Mouse (Mus musculus) erythroblast, embryonic 14.5 days (primary cell): ENCODE results near the gene Fstl3. TPM values are rescaled to one million over a fixed set of nuclear protein-coding genes. Genes with fewer than 3 reads are reported as not detected.

Source experiments
- H3K27me3 ChIP-seq: 2 replicates; pipeline ENCODE4 v1.6.1; 2012; ENCODE audit warnings: inconsistent platforms; ENCODE audit not compliant: control insufficient read depth
- H3K36me3 ChIP-seq: 2 replicates; pipeline ENCODE4 v1.6.1; 2012; ENCODE audit warnings: mild to moderate bottlenecking, inconsistent platforms; ENCODE audit not compliant: control insufficient read depth
- H3K4me1 ChIP-seq: 2 replicates; pipeline ENCODE4 v1.6.1; 2012; ENCODE audit warnings: inconsistent platforms; ENCODE audit not compliant: control insufficient read depth
- H3K4me3 ChIP-seq: replicated peaks from 2 replicates; pipeline ENCODE3; 2012; ENCODE audit warnings: moderate library complexity, mild to moderate bottlenecking, inconsistent platforms
- H3K9me3 ChIP-seq: 2 replicates; pipeline ENCODE4 v1.6.1; 2012; ENCODE audit warnings: low read length, inconsistent platforms, mixed read lengths; ENCODE audit not compliant: control insufficient read depth
- GATA1 ChIP-seq: IDR thresholded peaks from 2 replicates; pipeline ENCODE4 v1.6.1; 2012; ENCODE audit warnings: low read length, inconsistent platforms, mixed read lengths
- TAL1 ChIP-seq: IDR thresholded peaks from 3 replicates; pipeline ENCODE4 v1.6.1; 2012; ENCODE audit warnings: low read length, inconsistent platforms, mixed read lengths
- polyA plus RNA-seq: library from polyadenylated mRNA; stranded (reverse); fragments of >175 nt; gene quantifications from 2 replicates; pipeline ENCODE4 v1.2.3, GENCODE M21; 2012

Fstl3 gene
- polyA plus RNA-seq, 1 experiment = 0.02 TPM

DNA sequence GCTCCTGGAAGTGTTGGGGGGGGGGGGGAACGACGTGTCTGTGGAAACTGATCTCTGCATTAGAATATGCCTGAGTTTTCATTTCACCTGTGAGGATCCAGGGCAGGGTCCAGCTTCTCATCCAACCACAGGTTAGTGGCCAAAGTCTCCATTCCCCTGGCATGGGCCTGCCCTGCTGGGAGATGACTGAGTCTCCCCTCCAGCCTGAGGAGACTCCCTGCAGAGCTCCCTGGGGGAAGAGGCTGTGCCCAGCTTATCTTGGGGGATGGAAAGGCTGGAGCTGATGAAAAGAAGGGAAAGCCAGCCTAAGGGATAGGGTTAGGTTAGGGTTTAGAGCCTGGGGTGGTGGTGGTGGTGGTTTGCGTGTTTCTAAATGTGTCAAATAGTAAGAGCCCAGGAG, 24.8 kb downstream of the Fstl3 start:
- Histone ChIP-seq H3K27me3 (no peaks in the 10 kb centered on the region; the same call in none of the 2 replicates), H3K4me3 (no peak overlapping the region), H3K9me3 (no peaks in the 10 kb centered on the region), H3K36me3 (no peaks in the 10 kb centered on the region), H3K4me1 (peaks cover 35% of the 10 kb centered on the region)
- TF ChIP-seq GATA1 (no peak), TAL1 (no peak)

DNA sequence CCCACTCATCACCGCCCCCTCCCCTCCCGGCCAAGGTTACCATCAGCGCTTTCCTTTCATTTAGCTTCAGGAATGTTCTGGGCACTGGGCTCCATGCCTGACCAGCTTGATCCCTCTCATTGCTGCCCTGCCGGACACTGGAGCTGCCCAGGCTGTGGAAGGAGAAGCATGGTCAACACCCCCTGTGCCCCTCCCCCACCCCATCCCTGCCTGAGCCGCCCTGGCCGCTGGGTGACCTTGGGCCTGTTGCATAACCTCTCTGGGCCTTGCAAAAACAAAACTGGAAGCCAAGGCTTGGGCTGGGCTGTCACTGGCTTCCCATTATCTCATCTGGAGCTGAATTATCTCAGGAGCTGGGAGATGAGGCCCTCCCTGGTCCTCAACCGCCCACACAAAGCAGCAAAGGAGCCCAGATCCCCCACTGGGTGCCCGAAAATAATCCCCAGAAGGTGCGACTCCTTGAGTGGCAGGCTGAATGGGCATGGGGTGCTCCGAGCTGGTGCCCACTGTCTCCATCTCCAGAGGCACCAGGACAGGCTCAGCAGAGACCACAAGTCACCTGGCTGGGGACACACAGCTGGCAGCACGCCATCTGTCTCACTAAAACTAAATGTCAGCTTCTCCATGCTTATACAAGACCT, 25.4 kb downstream of the Fstl3 start:
- H3K4me1 ChIP-seq = peaks cover 38% of the 10 kb centered on the region
- no peaks in the 10 kb centered on the region for H3K9me3 ChIP-seq
- no peaks in the 10 kb centered on the region for H3K36me3 ChIP-seq
- no peaks in the 10 kb centered on the region; the same call in 1 of the 2 replicates for H3K27me3 ChIP-seq
- TF ChIP-seq GATA1 (no peak), TAL1 (no peak)
- no peak overlapping the region for H3K4me3 ChIP-seq

DNA sequence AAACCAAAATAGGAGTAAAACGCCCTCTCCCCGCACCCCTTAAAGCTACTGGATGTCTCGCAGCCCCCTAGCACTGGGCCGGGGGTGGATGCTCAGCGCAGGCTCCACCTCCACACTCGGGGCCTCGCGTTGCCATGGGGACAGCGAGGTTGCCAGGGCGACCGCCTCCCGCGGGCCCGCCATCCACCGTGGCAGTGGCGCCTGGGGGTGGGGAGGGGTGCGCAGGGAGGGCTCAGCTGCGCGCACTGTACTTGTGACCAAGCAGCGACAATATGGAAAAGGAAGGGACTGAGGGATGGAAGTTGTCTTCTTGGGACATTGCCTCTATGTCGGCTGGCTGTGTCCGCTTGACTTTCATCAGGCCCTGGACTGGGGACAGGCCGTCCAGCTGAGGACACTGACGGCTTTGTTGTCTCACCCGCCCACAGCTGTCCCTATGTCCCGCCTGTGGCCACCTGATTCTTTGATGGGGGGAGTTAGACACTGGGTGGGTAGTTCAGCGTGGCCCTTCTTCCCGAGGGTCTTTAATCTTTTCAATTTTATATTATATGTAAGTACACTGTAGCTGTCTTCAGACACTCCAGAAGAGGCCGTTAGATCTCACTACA, 26.7 kb downstream of the Fstl3 start:
- H3K4me1 ChIP-seq = peaks cover 34% of the 10 kb centered on the region
- no peak overlapping the region for H3K4me3 ChIP-seq
- no peaks in the 10 kb centered on the region for H3K36me3 ChIP-seq
- H3K27me3 ChIP-seq = no peaks in the 10 kb centered on the region; the same call in 1 of the 2 replicates
- TF ChIP-seq GATA1 (no peak), TAL1 (no peak)
- H3K9me3 ChIP-seq = no peaks in the 10 kb centered on the region

DNA sequence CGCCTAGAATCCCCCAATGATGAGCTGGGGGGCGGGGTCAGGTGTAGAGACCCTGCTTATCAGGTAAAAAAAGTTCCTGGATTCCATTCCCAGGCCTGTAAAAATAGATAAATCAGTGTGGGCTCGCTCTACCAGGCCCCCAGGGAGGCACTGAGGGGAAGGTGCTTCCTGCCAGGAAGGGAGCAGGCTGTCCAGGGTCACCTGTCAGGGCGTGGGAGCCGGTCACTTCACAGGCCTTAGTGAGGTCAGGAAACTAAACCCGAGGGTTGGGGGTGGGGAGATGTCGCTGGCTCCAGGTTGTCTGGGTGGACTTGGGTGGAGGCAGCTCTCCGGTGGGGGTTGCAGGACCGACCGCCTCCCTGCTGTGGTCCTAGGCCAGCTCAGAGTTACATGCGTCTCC, 28.6 kb downstream of the Fstl3 start:
- no peaks in the 10 kb centered on the region; the same call in 1 of the 2 replicates for H3K27me3 ChIP-seq
- peaks cover 37% of the 10 kb centered on the region for H3K4me1 ChIP-seq
- no peaks in the 10 kb centered on the region for H3K36me3 ChIP-seq
- no peak for TF ChIP-seq GATA1
- no peak for TF ChIP-seq TAL1
- no peaks in the 10 kb centered on the region for H3K9me3 ChIP-seq
- no peak overlapping the region for H3K4me3 ChIP-seq

DNA sequence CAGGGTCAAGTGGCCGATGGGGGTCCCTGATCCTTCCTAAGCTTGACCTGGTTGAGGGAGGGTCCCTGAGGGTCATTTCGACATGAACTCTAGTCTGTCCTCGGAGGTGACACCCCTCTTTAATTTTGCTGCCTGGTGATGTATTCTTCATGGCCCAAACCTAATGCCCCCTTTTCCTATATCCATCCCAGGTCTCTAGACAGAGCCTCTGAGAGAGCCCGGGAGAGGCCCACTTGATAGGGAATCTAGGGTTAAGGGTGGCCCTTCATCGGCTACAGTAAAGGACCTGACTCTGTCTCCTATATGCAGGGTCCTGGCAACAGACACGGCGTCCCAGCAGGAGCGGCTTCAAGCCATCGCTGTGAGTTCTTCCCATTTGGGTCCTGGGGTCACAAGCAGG, 29.3 kb downstream of the Fstl3 start:
- H3K4me3 ChIP-seq = no peak overlapping the region
- TF ChIP-seq TAL1 (no peak), GATA1 (no peak)
- H3K27me3 ChIP-seq = no peaks in the 10 kb centered on the region; the same call in 1 of the 2 replicates
- no peaks in the 10 kb centered on the region for H3K9me3 ChIP-seq
- H3K36me3 ChIP-seq = no peaks in the 10 kb centered on the region
- peaks cover 37% of the 10 kb centered on the region for H3K4me1 ChIP-seq

DNA sequence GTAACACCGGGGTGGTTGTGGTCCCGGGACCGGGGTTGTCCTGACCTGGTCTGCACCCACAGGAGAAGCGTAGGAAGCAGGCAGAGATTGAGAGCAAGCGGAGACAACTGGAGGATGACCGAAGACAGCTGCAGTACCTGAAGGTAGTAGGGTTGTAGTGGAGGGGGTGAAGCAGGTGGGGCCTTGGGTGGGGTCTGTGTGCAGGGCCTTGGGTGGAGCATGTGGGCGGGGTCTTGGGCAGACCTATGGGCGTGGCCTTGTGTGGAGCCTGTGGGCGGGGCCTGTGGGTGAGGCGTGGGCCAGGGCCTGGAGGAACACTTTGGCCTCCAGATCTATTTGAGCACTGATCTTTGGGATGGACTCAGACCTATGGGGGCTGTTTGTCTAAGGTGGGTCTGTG, 29.9 kb downstream of the Fstl3 start:
- H3K9me3 ChIP-seq = no peaks in the 10 kb centered on the region
- no peaks in the 10 kb centered on the region for H3K36me3 ChIP-seq
- peaks cover 37% of the 10 kb centered on the region for H3K4me1 ChIP-seq
- H3K4me3 ChIP-seq = no peak overlapping the region
- TF ChIP-seq TAL1 (no peak), GATA1 (no peak)
- no peaks in the 10 kb centered on the region; the same call in 1 of the 2 replicates for H3K27me3 ChIP-seq

DNA sequence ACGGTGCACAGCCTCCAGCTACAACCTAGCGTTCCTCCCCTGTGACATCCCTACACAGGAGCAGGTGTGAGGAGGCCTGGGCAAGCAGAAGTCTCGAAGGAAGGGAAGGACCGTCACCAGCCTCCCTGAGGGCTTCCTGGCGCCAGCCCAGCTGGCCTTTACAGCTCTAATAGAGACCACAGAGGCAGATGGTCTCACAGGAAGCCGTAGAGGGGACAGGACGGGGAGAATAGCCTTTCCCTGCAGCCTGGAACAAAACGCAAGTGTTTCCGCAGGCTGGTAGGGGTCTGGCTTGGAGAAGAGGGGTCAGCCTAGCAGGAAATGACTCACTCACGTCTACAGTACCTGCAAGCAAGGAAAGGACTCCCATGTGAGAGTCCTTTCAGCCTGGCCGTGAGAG, 30.8 kb downstream of the Fstl3 start:
- no peaks in the 10 kb centered on the region; the same call in 1 of the 2 replicates for H3K27me3 ChIP-seq
- no peak overlapping the region for H3K4me3 ChIP-seq
- H3K9me3 ChIP-seq = no peaks in the 10 kb centered on the region
- no peaks in the 10 kb centered on the region for H3K36me3 ChIP-seq
- peaks cover 30% of the 10 kb centered on the region for H3K4me1 ChIP-seq
- TF ChIP-seq GATA1 (no peak), TAL1 (no peak)

DNA sequence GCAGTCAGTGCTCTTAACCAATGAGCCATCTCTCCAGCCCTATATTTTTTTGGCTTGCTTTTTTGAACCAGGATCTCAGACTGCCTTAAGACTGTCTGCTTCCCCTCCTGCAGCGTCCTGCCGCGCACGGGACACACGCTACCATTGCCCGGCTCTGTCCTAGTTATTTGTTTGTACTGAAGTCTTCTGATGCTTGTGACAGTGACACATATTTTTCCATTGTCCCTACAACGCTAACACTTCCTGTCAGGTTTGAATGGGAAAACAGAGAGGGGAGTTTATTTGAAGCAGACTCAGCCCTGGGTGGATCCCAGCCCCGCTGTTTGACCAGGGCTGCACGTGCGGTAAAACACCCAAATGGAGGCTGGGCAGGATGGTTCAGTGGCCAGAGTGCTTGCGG, 31.7 kb downstream of the Fstl3 start:
- H3K4me1 ChIP-seq = peaks cover 29% of the 10 kb centered on the region
- no peaks in the 10 kb centered on the region for H3K9me3 ChIP-seq
- H3K27me3 ChIP-seq = no peaks in the 10 kb centered on the region; the same call in 1 of the 2 replicates
- H3K4me3 ChIP-seq = no peak overlapping the region
- H3K36me3 ChIP-seq = no peaks in the 10 kb centered on the region
- TF ChIP-seq GATA1 (no peak), TAL1 (no peak)

DNA sequence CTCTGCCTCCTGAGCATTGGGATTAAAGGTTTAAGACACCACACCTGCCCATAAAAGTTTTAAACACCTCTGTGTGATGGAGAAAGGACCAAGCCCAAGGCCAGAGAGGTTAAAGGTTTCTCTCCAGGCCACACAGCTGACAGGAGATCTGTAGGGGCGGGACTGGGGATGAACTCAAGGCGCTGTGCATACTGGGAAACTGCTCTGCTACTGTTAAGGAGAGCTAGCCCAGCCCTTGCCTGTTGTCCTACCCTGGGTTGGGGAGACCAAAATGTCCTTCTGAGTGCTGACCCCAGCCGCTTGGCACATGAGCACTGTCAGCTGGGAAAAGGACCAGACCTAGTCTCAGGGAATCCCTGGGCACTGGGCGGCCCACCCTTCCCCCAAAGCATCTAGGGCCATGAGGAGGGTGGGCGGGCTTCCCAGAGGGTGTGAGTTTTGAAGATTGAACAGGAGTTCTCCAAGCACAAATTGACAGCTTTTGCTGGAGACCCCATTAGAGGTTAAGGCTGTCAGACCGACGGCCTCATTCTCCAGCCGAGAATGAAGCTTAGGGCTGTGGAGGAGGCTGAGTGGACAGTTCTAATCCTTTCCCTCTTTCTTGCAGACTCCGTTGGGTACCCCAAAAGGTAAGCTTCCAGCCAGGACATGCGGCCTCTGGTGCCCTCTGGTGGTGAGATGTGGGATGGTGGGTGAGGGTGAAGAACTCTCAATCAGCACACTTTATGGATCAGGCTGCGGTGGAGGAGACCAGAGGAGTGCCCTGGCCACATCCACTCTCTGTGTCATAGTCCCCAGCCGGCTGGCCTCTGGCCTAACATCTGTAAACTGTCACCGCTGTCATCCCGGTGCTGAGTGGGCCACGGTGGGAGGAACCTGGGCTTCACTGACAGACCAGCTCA, 34.9 kb downstream of the Fstl3 start:
- H3K4me3 ChIP-seq = no peak overlapping the region
- no peaks in the 10 kb centered on the region for H3K9me3 ChIP-seq
- TF ChIP-seq GATA1 (no peak), TAL1 (no peak)
- no peaks in the 10 kb centered on the region for H3K27me3 ChIP-seq
- no peaks in the 10 kb centered on the region for H3K36me3 ChIP-seq
- H3K4me1 ChIP-seq = peaks cover 16% of the 10 kb centered on the region
